Mouse (Mus musculus) limb, embryonic 11.5 days (tissue): ENCODE measurements around the gene Tubg2. TPM values are rescaled to one million over a fixed set of nuclear protein-coding genes. Genes with fewer than 3 reads are reported as not detected.

ENCODE experiments used
- ATAC-seq: fragments of 200-750 bp; cut with Nextera tagmentation; 2 replicates; pipeline ENCODE4 v1.8.0; 2017; ENCODE audit warnings: low read depth; ENCODE audit not compliant: insufficient number of reproducible peaks, low FRiP score, low TSS enrichment
- DNase-seq: peaks from one replicate; pipeline ENCODE4 v3.0.0-alpha.2; 2015; ENCODE audit warnings: low spot score
- H3K27ac ChIP-seq: fragments of 300-500 bp; sonication (generic); replicated peaks from 2 replicates; pipeline ENCODE4 v1.5.1; 2014; ENCODE audit warnings: low read depth, mild to moderate bottlenecking, low read length
- H3K27me3 ChIP-seq: fragments of 300-500 bp; sonication (generic); 2 replicates; pipeline ENCODE4 v1.6.1; 2014; ENCODE audit warnings: mild to moderate bottlenecking, low read length, mixed read lengths; ENCODE audit not compliant: control insufficient read depth, insufficient read depth
- H3K36me3 ChIP-seq: fragments of 300-500 bp; sonication (generic); 2 replicates; pipeline ENCODE4 v1.6.1; 2014; ENCODE audit warnings: mild to moderate bottlenecking, low read length, moderate library complexity, mixed read lengths; ENCODE audit not compliant: control insufficient read depth, insufficient read depth
- H3K4me1 ChIP-seq: fragments of 300-500 bp; sonication (generic); 2 replicates; pipeline ENCODE4 v1.6.1; 2014; ENCODE audit warnings: low read length, mixed read lengths; ENCODE audit not compliant: control insufficient read depth, insufficient read depth
- H3K4me2 ChIP-seq: fragments of 300-500 bp; sonication (generic); 2 replicates; pipeline ENCODE4 v1.6.1; 2014; ENCODE audit warnings: low read depth, mild to moderate bottlenecking, moderate library complexity; ENCODE audit not compliant: severe bottlenecking
- H3K4me3 ChIP-seq: fragments of 300-500 bp; sonication (generic); 2 replicates; pipeline ENCODE4 v1.5.1; 2014; ENCODE audit warnings: low read depth, low read length
- H3K9ac ChIP-seq: fragments of 300-500 bp; sonication (generic); 2 replicates; pipeline ENCODE4 v1.6.1; 2014; ENCODE audit warnings: mild to moderate bottlenecking, low read length
- H3K9me3 ChIP-seq: fragments of 300-500 bp; sonication (generic); 2 replicates; pipeline ENCODE4 v1.6.1; 2016; ENCODE audit warnings: low read length; ENCODE audit not compliant: control insufficient read depth
- WGBS: fragments of 180-500 bp; shearing (Covaris S2); extraction: QIAGEN DNeasy Blood & Tissue Kit; methylation state at CpG from one replicate; pipeline ENCODE4 v1.1.7; 2014; 5-methylcytosine and 5-hydroxymethylcytosine counted together
- microRNA-seq: library from miRNA; unstranded; fragments of <30 nt; microRNA quantifications from one replicate; pipeline ENCODE4, GENCODE M21; 2016
- polyA plus RNA-seq: library from polyadenylated mRNA; unstranded; fragments of >200 nt; fragmentation: Nextera tagmentation; extraction: Ambion mirVana; gene quantifications from 2 replicates; pipeline ENCODE4 v1.2.1, GENCODE M21; 2014

The Tubg2 gene
- polyA plus RNA-seq, 1 experiment from 2014 or later = 5.0 TPM

GRCm38 (mm10) chr11:101195571-101195970 is 39.9 kb downstream of the Tubg2 start:
- 90% methylated on average over 8 of the region's 8 CpGs for WGBS
- no peak overlapping the region for H3K4me2 ChIP-seq

DNA sequence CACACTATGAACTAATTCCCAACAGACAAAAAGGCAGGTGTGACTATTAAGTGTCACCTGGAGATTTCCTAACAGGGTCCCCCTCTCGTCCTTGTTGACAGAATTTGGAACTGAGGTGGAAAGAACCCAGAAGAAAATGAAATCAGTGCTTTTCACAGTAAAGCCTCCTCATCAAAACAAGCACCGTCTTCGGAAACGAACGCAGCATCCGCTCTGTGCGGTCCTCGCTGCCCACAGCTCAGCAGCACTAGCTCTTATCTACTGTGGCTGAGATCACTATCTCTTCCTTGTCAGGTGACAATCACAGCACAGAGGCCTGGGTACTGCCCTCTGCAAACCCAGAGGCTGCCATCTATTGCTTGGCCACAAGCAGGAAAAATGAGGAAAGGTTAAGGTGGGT is 40.5 kb downstream of the Tubg2 start:
- H3K4me2 ChIP-seq = no peak overlapping the region
- no peak overlapping the region for H3K27ac ChIP-seq
- WGBS = 88% methylated on average over 8 of the region's 8 CpGs
- no peaks in the 10 kb centered on the region for H3K4me1 ChIP-seq
- no peaks in the 10 kb centered on the region for H3K9me3 ChIP-seq
- no peaks in the 10 kb centered on the region for H3K27me3 ChIP-seq
- DNase-seq (no peak), ATAC-seq (no peak)
- H3K4me3 ChIP-seq = no peak overlapping the region
- H3K36me3 ChIP-seq = peaks cover 7% of the 10 kb centered on the region
- no peak overlapping the region for H3K9ac ChIP-seq

More at GRCm38 (mm10) chr11:101195571-101195970, 39.9 kb downstream of the Tubg2 start:
- Histone ChIP-seq H3K9me3 (no peaks in the 10 kb centered on the region), H3K9ac (no peak overlapping the region), H3K27me3 (no peaks in the 10 kb centered on the region), H3K4me1 (0 out of 2 replicates have a peak, but pooled peaks cover 3% of the 10 kb centered on the region), H3K36me3 (peaks cover 7% of the 10 kb centered on the region), H3K27ac (no peak overlapping the region), H3K4me3 (no peak overlapping the region)
- DNase-seq (no peak), ATAC-seq (no peak)

DNA sequence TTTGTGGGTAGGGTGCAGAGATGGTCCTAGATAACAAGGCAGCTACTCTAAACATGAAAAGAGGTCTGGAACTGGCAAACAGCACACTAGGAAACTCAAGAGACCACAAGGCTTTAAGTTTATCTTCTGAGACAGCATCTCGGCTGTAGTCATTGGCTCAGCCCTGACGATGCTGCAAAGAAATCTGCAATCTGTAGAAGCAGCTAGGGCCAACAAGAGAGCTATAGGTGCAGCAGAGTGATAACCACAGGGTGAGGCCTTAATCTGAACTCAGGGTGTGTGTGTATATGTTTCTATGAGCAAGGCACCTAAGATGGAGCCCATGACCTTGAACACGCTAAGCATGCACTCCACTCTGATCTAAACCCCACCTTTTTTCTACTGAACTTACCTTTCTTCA is 43.8 kb downstream of the Tubg2 start:
- Histone ChIP-seq H3K27ac (no peak overlapping the region), H3K9ac (no peak overlapping the region), H3K4me1 (no peaks in the 10 kb centered on the region), H3K4me2 (no peak overlapping the region), H3K4me3 (no peak overlapping the region), H3K9me3 (no peaks in the 10 kb centered on the region), H3K36me3 (peaks cover 9% of the 10 kb centered on the region), H3K27me3 (no peaks in the 10 kb centered on the region)
- DNase-seq (no peak), ATAC-seq (no peak)
- WGBS = 84% methylated on average over 3 of the region's 3 CpGs

DNA sequence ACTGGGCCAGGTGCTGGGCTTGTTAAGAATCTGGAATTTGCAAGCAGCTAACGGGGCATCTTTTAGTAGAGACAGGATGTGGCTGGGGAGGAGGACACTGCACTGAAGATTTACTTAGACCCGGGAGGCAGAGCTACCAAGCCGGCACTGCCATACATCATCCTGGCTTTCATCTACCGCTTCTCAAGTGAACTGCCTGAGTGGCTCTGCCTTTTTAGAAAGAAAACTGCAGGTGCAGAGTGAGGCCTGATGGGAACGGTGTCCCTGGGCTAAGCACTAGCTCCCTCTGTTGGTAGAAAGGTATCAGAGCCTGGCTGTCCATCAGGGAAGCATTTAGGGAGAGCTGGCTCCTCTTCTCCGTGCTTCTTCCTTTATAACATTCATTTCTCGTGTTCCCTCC is 45.3 kb downstream of the Tubg2 start:
- 21% methylated on average over 7 of the region's 7 CpGs for WGBS
- no peaks in the 10 kb centered on the region for H3K27me3 ChIP-seq
- no peak overlapping the region for H3K4me2 ChIP-seq
- ATAC-seq (no peak), DNase-seq (peak; percentile 44)
- H3K27ac ChIP-seq = no peak overlapping the region
- peaks cover 9% of the 10 kb centered on the region for H3K36me3 ChIP-seq
- H3K4me3 ChIP-seq = no peak overlapping the region
- no peaks in the 10 kb centered on the region for H3K4me1 ChIP-seq
- no peak overlapping the region for H3K9ac ChIP-seq
- H3K9me3 ChIP-seq = no peaks in the 10 kb centered on the region

Small RNAs within 50 kb of the gene (microRNA-seq; reads per million reads assigned to microRNA genes)
- not detected for gene Gm27626

Other genes starting within 250 kb of the Tubg2 start
- 37.1 and 39.4 TPM in 2 replicates for gene Stat3, start 216.4 kb upstream of the Tubg2 start, polyA plus RNA-seq
- gene Cavin1, start 185.0 kb upstream of the Tubg2 start, polyA plus RNA-seq = 10.2 and 13.3 TPM in 2 replicates
- 27.1 and 32.0 TPM in 2 replicates for gene Atp6v0a1, start 146.5 kb upstream of the Tubg2 start, polyA plus RNA-seq
- 5.2 and 5.3 TPM in 2 replicates for gene Naglu, start 85.9 kb upstream of the Tubg2 start, polyA plus RNA-seq
- gene Hsd17b1, start 77.5 kb upstream of the Tubg2 start, polyA plus RNA-seq = 0.15 TPM in 1 of 2 replicates, not detected in the other
- gene Coasy, start 73.3 kb upstream of the Tubg2 start, polyA plus RNA-seq = 40.5 and 49.4 TPM in 2 replicates
- gene Mlx, start 68.6 kb upstream of the Tubg2 start, polyA plus RNA-seq = 40.6 and 48.9 TPM in 2 replicates
- gene Psmc3ip, start 60.5 kb upstream of the Tubg2 start, polyA plus RNA-seq = 71.1 and 71.6 TPM in 2 replicates
- gene Retreg3, start 36.0 kb upstream of the Tubg2 start, polyA plus RNA-seq = 10.3 and 10.8 TPM in 2 replicates
- 113 and 119 TPM in 2 replicates for gene Tubg1, start 36.0 kb upstream of the Tubg2 start, polyA plus RNA-seq
- gene Cntnap1, start 14.6 kb downstream of the Tubg2 start, polyA plus RNA-seq = 0.04 and 0.21 TPM in 2 replicates
- gene Plekhh3, start 15.4 kb downstream of the Tubg2 start, polyA plus RNA-seq = 2.6 and 4.1 TPM in 2 replicates
- 0.13 TPM in 1 of 2 replicates, not detected in the other for gene Ccr10, start 19.5 kb downstream of the Tubg2 start, polyA plus RNA-seq
- gene Ezh1, start 70.6 kb downstream of the Tubg2 start, polyA plus RNA-seq = 12.7 and 13.4 TPM in 2 replicates
- gene Ramp2, start 90.1 kb downstream of the Tubg2 start, polyA plus RNA-seq = 60.4 and 67.2 TPM in 2 replicates
- gene Vps25, start 97.8 kb downstream of the Tubg2 start, polyA plus RNA-seq = 111 and 120 TPM in 2 replicates
- 7.0 and 8.1 TPM in 2 replicates for gene Wnk4, start 104.7 kb downstream of the Tubg2 start, polyA plus RNA-seq
- gene Cntd1, start 123.1 kb downstream of the Tubg2 start, polyA plus RNA-seq = 1.3 and 1.8 TPM in 2 replicates
- 191 and 204 TPM in 2 replicates for gene Coa3, start 123.2 kb downstream of the Tubg2 start, polyA plus RNA-seq
- 135 and 139 TPM in 2 replicates for gene Becn1, start 146.4 kb downstream of the Tubg2 start, polyA plus RNA-seq
- gene Psme3, start 160.3 kb downstream of the Tubg2 start, polyA plus RNA-seq = 158 and 164 TPM in 2 replicates
- gene Aoc2, start 169.2 kb downstream of the Tubg2 start, polyA plus RNA-seq = 1.5 and 1.9 TPM in 2 replicates
- gene Aoc3, start 174.7 kb downstream of the Tubg2 start, polyA plus RNA-seq = not detected in 2 replicates
- not detected in 2 replicates for gene G6pc, start 211.7 kb downstream of the Tubg2 start, polyA plus RNA-seq